Mouse (Mus musculus) right cerebral cortex, postnatal 25 days (tissue): Measurements from ENCODE around the gene Glcci1.
A peak's percentile ranks its signal among the peaks of the same experiment; 100 is the strongest.

ENCODE experiments used
- DNase-seq: peaks from one replicate; pipeline ENCODE4 v3.0.0; 2022

Gene Glcci1

DNA sequence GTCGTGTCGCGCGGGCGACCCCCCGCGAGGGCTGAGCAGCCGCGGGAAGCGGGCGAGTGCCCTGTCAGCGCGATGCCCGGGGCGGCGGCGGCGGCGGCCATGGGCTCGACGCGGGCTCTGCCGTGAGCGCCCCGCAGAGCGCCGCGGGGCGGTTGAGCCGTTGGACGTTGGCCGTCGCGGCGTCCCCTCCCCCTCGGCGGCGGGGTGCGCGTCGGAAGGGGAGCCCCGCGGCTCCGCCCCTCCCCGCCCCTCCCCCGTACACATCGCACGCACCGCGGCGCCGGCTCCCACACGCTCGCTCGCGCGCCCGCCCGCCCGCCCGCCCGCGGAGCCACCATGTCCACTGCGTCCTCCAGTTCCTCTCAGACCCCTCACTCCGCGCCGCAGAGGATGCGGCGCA lies at the start of gene Glcci1:
Gene Glcci1 (plus strand): TSS at position 50 of the 400 bp plus-strand sequence.
- DNase-seq = peak; percentile 81

DNA sequence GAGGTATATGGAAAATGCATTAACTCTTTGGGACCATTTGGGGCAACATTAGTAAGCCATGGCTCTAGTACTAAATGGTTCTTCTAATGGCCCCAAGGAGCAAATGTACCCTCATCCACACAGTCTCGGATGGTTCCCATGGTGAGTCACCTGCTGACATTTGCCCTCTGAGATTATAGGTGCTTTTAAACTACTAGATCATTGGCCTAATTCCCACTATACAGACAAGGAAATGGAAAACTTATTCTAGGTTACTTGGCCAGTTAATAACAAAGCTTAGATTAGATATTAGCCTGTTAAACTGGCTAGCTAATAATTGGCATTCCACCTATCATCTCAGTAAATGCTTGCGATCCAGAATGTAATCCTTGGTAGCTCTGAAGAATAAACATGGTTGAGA lies 47.0 kb upstream of the Glcci1 start:
- DNase-seq = no peak

DNA sequence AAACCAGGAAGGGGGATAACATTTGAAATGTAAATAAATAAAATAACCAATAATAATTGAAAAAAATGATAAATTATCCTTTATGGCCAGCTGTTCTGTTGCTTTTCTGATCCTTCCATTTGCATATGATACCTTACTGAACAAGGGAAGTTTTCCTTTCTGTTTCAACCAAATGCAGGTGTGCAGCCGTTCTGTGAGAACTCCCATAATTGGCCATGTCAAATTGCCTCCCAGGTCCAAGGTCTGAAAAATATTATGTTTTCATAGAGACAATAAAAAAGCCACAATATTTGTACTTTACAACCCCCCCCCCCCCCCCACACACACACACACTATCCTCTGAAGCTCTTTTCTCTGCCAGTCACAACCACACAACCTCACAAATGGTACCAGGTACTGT lies 44.0 kb upstream of the Glcci1 start:
- no peak for DNase-seq

DNA sequence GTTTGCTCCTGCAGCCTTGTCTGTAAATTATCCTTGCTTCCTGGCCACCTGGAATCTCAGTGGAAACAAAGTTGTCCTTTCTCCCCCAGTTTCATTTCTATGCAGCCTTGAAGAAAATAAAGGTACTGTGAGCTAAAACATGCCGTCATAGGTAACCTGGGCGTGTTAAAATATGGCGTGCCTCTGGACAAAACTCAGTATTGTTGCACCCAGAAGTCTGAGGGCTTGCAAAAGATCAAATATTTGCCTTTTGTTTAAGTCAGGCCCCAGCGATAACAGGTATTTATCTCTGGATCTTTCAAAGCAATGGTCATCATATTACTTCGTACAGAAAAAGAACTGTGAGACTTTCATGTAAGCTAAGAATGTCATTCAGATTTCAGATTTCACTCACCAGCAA lies 43.4 kb upstream of the Glcci1 start:
- DNase-seq = no peak

DNA sequence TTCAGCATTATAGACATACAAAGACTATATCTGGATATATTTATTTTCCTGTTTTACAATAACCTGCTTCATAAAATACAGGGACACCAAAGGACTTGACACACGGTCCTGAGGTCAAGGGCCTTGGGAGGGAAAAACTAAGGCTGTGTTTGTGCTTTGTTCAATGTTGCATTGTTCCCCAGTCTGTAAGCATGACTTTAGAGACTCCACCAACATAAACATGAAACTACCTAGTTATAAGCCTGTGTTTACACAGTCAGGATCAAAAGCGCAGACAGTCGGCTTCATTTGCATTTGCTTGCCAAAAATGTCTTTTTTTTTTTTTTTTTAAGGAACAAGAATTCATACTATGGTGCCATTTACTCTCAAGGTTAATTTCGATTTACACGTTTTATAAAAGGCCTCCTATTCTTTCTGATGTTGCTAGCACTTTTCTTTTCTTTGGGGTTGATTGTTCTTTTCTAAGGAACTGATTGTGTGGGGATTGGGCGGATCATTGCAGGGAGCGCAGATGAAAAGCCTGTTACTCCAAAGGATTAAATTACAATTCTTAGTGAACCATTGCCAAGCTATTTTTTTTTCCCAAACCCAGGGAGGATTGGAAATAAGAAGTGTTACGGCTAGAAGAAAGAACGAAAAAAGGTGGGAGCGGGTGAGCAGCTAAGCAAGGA lies 41.6 kb upstream of the Glcci1 start:
- no peak for DNase-seq

DNA sequence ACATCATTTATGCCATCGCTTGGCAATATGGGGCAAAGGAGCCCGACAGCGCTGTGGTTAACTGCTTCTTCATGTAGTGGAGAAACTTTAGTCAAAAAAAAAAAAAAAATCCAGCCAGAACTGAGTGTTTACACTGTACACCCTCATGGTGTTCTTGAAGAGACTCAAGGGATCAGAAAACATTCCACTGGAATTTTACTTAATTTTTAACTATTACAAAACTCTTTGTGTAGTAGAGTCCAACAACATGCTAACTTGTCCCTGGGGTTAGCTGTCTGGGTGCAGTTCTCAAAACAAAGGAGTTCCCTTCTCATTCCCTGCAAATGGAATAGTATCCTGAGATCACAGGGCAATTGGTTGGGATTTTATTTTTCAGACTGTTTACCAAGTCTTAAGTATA lies 39.5 kb upstream of the Glcci1 start:
- no peak for DNase-seq

DNA sequence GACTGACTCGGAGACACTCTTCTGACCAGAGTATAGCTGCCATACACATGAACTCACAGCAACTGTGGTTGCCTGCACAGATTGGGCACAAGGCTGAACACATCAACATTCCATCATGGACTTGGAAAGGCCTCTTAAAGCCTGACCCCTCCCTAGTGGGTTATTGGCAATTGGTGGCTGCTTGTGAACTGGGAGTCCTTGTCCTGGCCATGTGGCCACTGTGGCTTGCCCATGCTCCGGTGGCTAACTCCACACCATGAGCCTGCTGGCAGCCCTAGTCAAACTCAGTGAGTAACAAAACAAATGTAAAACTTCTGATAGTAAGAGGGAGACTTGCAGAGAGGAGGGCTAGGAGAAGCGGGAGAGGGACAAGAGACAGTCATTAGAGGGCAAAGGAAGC lies 37.3 kb upstream of the Glcci1 start:
- DNase-seq = no peak

DNA sequence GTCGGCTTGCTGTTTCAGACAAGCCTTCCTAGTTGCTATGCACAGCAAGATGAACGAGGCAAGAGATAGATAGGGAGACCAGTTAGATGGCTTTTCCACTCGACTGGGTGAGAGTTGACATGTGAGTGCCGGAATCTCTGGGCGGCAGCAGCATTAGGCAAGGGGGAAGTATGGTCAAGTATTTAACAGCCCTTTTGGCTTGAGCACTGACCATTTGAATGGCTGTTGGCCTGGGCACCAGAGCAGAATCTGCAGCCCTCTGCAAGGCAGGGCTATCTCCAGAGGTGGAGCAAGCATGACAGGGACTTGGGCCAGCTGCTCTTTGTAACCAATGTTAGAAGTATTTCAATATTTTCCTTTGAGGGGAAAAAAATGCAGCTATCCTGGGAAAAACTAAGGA lies 36.5 kb upstream of the Glcci1 start:
- DNase-seq = no peak

DNA sequence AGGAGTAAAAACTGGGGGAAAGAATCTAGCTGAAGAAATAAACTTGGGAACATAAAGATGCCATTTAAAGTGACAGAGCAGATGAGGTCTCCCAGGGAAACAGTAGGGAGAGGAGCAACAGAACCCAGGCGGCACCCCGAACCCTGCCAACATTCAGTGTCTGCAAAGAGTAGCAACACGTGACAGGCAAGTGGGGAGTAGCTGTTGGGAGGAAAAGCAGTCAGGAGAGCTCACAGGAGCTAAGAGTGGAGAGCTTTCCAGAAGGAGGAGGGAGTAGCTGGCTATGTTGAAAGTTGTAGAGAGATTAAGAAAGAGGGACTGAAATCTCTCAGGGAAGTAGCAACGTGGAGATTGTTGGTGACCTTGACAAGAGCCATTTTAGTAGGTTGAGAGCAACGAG lies 35.9 kb upstream of the Glcci1 start:
- DNase-seq = no peak

DNA sequence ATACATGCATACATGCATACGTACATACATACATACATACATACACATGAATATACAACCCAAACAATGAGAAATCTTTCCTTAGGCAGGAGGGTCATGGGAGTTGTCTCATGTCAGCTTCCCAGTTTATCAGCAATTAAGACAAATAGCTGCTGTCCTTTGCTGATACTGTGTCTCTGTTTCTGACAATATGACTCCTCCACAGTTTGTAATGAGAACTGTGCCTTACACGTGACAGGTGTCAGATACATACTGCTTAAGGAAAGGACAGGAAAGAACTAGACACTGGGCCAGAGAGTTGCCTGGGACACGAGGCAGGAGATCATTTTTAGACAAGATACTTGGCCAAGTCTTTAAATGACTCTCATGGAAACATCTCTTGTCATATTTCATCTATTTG lies 35.1 kb upstream of the Glcci1 start:
- no peak for DNase-seq

DNA sequence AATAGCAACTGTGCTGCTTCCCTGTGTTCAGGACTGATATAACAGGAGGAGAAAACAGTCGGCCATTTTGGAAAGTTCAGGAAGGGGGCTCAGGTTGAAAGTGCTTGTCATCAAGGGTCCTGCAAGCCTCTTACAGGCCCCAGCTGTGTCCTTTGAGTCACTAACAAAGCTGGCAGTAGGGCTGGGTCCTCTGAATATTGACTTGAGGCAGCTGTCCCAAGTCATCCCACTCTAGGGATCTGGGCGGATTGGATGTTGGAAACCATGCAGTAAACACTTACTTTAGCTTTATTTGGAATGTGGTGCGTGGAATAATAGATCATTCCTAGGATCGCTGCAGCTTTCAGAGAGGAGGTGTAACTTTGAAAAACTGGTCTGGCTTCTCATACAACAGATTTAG lies 34.6 kb upstream of the Glcci1 start:
- DNase-seq = no peak

DNA sequence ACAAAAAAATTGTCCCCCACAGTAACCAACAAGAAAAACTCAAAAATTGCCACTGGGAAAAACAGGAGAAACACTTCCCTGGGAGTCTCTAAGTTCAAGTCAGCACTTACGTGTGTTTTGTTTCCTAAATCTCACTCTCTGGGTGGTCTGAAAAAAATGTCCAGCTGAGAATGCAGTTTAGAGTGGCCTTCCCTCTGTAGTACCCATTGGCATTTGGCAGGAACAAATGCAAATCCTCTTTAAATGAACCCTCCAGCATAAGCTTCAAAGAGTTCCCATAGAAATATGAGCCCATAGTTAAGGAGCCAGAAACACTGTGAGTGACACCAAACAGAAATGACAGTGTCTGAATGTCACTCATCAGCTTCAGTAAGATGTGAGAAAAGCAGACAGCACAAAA lies 30.2 kb upstream of the Glcci1 start:
- DNase-seq = no peak

DNA sequence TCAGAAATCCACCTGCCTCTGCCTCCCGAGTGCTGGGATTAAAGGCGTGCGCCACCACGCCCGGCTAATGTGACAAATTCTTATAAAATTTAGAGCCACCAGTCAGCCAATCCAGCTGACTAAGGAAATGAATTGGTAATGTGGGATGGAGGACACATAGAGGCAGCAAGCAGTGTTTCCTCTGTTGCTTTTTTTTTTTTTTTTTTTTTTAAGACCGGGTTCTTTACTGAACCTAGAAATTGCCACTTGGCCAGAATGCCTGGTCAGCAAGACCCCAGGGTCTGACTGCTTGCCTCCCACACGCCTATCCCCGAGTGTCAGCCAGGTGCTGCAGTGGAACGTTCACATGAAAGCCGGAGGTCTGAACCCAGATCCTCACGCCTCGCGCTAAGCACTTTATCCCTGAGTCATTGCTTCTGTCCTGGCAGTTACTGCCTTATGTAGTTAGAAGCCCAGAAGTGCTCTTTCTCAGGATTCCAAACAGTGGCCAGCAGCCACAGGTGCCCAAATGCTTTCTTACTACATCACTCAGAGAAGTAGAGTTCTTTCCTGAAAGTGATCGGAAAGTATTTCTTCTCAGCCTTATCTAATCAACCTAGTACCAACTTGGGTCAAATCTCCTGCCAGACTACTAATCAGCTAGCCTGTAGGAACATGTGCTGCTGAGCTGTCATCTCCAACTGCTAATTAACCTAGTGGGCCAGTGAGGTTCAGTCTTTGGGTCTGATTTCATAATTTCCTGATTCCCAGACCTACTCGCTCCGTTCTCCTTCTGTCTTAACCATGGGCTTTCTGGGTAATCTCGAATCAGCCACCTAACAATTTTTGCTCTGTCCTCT lies 24.7 kb upstream of the Glcci1 start:
- DNase-seq = no peak

DNA sequence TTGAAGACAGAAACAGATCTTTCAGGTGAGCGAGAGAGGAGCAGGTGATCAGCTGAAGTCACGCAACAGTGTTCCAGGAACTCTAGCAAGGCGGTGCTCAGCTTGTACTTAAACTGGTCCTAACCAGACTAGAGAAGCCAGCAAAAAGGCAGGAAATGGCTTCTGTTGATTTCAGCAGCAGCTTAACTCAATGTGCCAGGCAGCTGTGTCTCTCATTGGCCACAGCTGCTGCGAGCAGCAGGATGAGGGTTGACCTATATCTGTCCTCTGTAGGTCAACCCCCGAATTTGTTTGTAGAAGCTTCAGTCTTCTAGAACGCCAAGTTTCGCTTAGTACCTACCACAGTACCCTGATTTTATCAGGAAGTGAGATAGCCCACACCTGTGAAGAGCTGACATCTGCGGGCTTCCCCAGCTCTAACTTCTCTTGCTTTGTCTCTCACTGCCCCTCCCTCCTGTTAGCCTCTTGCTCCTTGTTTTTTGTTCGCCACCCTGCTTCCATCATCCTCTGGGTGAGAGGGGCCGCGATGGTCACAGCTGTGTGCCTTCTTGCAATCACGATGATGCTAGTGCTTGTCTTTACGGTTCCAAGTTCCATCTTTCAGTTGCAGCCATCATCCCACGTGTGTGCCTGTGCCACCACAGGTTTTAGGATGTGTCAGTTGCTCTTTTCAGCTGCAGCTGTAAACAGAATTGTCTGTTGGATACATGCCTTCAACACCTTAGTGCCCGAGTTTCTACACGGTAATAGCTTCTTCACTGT lies 23.8 kb upstream of the Glcci1 start:
- DNase-seq = no peak

DNA sequence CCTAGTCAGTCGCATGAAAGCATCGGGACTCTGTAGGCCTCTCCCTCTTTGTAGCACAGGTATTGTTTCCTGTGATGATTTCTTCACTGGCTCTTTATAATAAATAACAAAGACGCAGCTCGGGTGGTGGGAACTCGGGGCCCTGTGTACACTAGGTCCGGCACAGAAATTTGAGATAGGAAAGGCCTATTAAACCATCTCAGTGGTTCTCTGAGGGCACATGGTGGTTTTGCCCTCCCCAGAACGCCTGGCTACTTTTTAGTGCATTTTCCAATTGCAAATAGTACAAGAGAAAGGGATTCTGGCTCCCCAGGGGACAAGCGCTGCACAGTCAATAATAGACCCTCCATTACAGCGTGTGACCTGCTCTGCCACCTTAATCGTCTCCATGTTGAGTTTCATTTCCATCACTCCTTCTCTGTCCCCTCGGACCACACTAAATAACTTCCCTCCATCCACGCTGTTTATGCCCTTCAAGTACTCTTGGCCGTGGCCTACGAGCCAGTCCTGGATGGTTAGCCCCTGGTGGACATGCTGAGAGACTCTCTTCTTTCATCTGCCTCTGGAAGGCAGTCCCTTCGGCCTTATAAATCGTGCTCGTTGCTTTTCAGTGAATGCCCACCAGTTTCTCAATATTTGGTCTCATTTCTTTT lies 22.9 kb upstream of the Glcci1 start:
- no peak for DNase-seq

DNA sequence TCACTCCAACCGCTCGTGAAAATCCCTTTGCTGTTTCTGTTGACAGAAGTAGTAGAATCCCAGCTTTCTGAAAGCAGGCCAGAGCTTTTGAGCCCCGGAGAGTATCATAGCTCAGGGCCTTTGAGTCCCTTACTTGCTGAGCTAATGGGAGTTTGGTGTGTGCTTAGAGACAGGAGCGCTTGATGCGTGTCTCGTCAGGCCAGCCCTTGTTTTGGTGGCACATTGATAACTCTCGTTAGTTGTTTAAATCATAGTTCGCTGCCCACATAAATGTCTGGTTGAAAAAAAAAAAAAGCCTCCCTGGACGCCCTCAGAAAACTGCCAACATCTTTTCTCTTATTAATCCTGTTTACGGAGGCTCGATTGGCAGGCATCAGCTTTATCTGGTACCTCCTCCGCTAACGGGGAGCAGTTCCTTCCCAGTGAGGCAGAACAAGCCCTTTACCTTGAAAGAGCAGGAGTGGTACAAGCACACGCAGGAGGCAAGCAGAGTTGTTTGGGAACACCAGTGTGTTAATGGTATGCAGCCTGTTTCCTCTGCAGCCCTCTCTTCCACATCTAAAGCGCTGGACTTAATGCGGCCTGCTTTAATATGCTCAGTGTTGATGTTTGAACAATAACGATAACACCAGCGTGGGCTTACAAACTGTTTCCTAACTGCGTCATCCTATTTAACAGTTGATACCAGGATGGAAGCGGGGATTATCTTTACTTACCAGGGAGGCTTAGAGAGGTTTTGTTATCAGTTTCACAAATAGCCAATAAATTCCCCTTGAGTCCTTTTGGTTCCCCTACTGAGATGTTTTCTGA lies 22.2 kb upstream of the Glcci1 start:
- no peak for DNase-seq

DNA sequence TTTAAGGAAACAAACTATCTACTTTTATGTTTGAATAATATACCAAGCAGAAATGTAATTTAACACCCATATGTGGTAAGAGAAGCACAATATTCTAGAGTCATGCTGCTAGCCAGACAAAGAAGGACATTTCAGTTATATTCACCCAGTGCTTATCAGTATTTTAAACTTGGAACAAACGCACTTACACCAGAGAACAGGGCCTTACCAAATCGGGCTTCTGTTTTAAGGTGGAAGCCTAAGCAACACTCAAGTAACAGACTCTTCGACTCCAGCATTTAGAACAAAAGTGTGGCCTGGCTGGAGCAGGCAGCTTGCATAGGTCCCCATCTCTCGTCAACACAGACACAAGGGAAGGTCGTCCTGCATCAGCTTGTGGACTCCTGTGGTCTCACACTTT lies 21.2 kb upstream of the Glcci1 start:
- DNase-seq = no peak

DNA sequence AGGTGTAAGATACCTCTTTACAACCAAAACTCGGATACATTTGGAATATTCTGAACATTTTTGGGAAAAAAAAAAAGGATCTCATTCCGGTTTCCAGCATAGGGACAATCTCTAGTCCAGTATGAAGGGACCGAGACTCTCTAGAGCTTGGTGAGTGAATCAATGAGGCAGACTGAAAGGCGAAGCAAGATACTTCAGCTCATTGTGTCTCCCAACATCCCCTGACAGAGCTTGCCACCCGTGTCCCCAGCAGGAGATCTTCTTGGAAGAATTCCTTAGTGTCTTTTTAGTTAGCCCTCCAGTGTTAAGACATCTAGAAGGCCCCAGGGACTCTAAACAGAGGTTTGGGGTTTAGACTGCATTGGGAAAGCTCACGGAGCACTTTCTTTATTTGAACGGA lies 20.1 kb upstream of the Glcci1 start:
- no peak for DNase-seq

DNA sequence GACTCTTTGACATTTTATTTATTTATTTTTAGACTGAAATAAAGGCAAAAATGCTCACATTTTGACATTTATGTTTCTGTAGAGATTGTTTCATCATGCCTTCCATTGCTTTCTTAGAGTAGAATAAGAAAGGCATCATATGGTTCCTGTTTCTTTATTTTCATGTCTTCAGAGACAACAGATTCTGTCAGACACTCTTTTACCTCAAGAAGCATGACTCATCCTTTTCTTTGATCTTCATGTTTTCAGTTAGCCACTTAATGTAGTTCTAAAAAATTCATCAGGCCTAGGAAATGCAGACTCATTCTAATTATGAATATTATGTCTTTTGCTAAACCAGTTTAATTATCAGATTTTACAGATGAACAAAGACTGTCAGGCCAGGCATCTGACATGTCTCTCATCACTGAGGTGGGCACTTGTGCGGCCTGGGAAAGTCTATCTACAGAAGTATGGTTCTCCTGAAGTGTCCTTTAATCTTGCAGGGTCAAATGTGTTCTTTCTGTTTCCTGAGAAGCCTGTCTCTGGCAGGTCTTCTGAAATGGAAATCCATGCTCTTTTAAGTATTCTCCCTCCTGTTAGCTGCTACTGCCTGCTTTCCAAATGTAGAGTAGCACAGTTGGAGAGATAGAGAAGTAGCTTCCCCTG lies 19.3 kb upstream of the Glcci1 start:
- no peak for DNase-seq

DNA sequence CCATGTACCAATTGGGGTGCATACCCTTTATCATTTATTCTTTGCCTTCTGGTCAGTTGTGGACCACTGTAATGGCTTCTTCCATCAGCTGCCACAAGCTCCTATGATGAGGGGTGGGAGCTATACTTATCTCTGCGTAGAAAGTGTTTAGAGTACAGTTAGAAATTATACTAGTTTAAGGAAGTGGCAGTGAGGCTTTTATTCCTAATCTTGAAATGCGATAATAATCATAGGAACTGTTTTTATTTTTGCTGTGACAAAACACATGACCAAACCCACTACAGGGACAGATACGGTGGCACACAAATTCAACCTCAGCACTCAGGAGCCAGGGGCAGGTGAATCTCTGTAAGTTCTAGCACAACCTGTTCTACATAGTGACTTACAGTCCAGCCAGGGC lies 17.2 kb upstream of the Glcci1 start:
- DNase-seq = no peak

DNA sequence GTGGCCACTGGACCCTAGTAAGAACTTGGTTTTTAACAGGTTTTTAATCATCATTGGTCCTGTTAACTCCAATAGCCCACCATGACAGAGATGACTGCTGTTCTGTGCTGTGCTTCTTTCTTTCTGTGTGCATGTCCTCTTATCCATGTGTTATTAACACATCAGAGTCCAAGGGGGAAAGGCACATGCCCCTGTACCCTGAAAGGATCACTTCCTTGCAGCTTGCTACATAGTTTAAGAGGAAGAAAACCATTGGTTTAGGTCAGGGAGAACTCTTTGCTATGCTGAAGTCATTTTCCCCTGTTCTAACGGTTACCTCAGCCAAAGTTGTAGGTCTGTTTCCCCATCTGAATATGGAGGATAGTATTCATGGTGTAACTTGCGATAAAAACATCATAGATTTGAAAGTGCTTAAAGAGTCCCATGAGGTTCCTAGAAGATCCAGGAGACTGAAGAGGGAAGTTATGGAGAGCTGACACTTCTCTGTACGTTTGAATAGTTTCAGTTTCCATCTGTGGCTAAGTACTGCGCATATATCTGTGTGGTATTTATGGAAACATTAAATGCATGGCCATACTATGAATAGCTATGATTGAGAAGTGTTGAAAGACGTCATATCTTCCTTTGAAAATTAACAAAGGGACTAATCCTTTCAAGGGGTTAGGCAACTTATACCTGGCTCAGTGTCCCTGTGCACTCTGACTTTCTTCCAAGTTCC lies 14.1 kb upstream of the Glcci1 start:
- DNase-seq = no peak
